Mouse (Mus musculus): ENCODE data around the gene Rhoj.

GRCm38 (mm10) chr12:75365621-75366124, 57.6 kb downstream of the Rhoj start:
- TF ChIP-seq GATA1 (IDR thresholded peaks at IDR 0.05; ENCODE audit: low read length), result no peak
- TF ChIP-seq TAL1 (IDR thresholded peaks at IDR 0.05; ENCODE audit: low read length), result no peak

Data from erythroblast, embryonic 14.5 days (primary cell).